Mouse (Mus musculus) limb, embryonic 11.5 days (tissue): Measurements from ENCODE around the gene Col23a1. TPM values are rescaled to one million over a fixed set of nuclear protein-coding genes. Genes with fewer than 3 reads are reported as not detected.

ENCODE experiments used
- ATAC-seq: fragments of 200-750 bp; cut with Nextera tagmentation; 2 replicates; pipeline ENCODE4 v1.8.0; 2017; ENCODE audit warnings: low read depth; ENCODE audit not compliant: insufficient number of reproducible peaks, low FRiP score, low TSS enrichment
- DNase-seq: peaks from one replicate; pipeline ENCODE4 v3.0.0-alpha.2; 2015; ENCODE audit warnings: low spot score
- H3K27ac ChIP-seq: fragments of 300-500 bp; sonication (generic); replicated peaks from 2 replicates; pipeline ENCODE4 v1.5.1; 2014; ENCODE audit warnings: low read depth, mild to moderate bottlenecking, low read length
- H3K27me3 ChIP-seq: fragments of 300-500 bp; sonication (generic); 2 replicates; pipeline ENCODE4 v1.6.1; 2014; ENCODE audit warnings: mild to moderate bottlenecking, low read length, mixed read lengths; ENCODE audit not compliant: control insufficient read depth, insufficient read depth
- H3K36me3 ChIP-seq: fragments of 300-500 bp; sonication (generic); 2 replicates; pipeline ENCODE4 v1.6.1; 2014; ENCODE audit warnings: mild to moderate bottlenecking, low read length, moderate library complexity, mixed read lengths; ENCODE audit not compliant: control insufficient read depth, insufficient read depth
- H3K4me1 ChIP-seq: fragments of 300-500 bp; sonication (generic); 2 replicates; pipeline ENCODE4 v1.6.1; 2014; ENCODE audit warnings: low read length, mixed read lengths; ENCODE audit not compliant: control insufficient read depth, insufficient read depth
- H3K4me2 ChIP-seq: fragments of 300-500 bp; sonication (generic); 2 replicates; pipeline ENCODE4 v1.6.1; 2014; ENCODE audit warnings: low read depth, mild to moderate bottlenecking, moderate library complexity; ENCODE audit not compliant: severe bottlenecking
- H3K4me3 ChIP-seq: fragments of 300-500 bp; sonication (generic); 2 replicates; pipeline ENCODE4 v1.5.1; 2014; ENCODE audit warnings: low read depth, low read length
- H3K9ac ChIP-seq: fragments of 300-500 bp; sonication (generic); 2 replicates; pipeline ENCODE4 v1.6.1; 2014; ENCODE audit warnings: mild to moderate bottlenecking, low read length
- H3K9me3 ChIP-seq: fragments of 300-500 bp; sonication (generic); 2 replicates; pipeline ENCODE4 v1.6.1; 2016; ENCODE audit warnings: low read length; ENCODE audit not compliant: control insufficient read depth
- WGBS: fragments of 180-500 bp; shearing (Covaris S2); extraction: QIAGEN DNeasy Blood & Tissue Kit; methylation state at CpG from one replicate; pipeline ENCODE4 v1.1.7; 2014; 5-methylcytosine and 5-hydroxymethylcytosine counted together
- polyA plus RNA-seq: library from polyadenylated mRNA; unstranded; fragments of >200 nt; fragmentation: Nextera tagmentation; extraction: Ambion mirVana; gene quantifications from 2 replicates; pipeline ENCODE4 v1.2.1, GENCODE M21; 2014

Gene Col23a1
- polyA plus RNA-seq, 1 experiment from 2014 or later, result 21.1 TPM

DNA sequence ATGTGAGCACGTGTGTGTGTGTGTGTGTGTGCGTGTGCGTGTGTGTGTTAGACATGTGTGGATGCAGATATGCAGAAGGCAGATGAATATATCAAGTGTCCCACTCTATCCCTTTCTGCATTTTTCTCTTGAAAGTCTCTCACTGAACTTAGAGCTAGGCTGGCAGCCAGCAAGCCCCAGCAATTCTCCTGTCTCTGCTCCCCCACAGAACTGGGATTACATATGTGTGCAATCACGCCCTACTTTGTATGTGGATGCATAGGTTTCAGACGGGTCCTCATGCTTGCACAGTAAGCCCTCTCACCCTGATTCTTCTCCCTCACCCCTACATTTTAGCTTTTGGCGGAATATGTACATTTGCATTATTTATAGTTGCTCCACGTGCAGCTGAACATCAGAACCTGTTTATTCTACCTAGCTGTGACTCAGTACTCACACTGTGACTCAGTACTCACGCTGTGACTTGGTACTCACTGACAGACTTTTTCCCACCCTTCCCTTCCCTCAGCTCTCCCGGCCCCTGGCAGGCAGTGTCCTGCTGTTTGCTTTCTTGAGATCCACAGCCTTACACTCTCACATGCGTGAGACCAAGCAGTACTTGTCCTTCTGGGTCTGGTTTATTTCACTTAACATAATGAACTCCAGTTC is 111.9 kb downstream of the Col23a1 start:
- Histone ChIP-seq H3K4me1 (peaks cover 10% of the 10 kb centered on the region), H3K36me3 (no peaks in the 10 kb centered on the region), H3K4me3 (no peak overlapping the region), H3K9me3 (no peaks in the 10 kb centered on the region), H3K27me3 (no peaks in the 10 kb centered on the region), H3K4me2 (no peak overlapping the region), H3K27ac (no peak overlapping the region), H3K9ac (no peak overlapping the region)
- 71% methylated on average over 10 of the region's 10 CpGs for WGBS
- ATAC-seq (no peak), DNase-seq (no peak)

DNA sequence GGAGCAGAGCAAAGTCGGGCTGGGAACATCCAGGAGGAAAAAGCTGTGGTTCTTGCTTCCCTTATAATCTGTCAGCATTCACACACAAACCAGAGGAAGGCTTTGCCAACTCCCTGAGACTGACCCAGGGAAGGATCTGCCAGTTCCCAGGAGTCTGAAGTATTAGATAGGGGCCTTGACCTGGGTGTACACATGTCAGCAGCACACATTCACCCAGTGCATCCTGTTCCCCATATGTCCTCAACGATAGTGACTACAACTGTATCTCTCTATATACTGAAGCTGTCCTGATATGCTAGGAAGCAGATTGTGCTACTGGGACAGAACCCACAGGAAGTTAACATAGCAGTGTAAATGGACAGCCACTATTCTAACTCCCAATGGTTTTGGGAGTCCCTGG is 114.2 kb downstream of the Col23a1 start:
- 82% methylated on average over 2 of the region's 2 CpGs for WGBS
- ATAC-seq (no peak), DNase-seq (no peak)
- no peak overlapping the region for H3K4me3 ChIP-seq
- H3K27ac ChIP-seq, result no peak overlapping the region
- H3K27me3 ChIP-seq, result no peaks in the 10 kb centered on the region
- H3K4me1 ChIP-seq, result peaks cover 18% of the 10 kb centered on the region
- no peak overlapping the region for H3K9ac ChIP-seq
- H3K9me3 ChIP-seq, result no peaks in the 10 kb centered on the region
- H3K36me3 ChIP-seq, result no peaks in the 10 kb centered on the region
- no peak overlapping the region for H3K4me2 ChIP-seq

DNA sequence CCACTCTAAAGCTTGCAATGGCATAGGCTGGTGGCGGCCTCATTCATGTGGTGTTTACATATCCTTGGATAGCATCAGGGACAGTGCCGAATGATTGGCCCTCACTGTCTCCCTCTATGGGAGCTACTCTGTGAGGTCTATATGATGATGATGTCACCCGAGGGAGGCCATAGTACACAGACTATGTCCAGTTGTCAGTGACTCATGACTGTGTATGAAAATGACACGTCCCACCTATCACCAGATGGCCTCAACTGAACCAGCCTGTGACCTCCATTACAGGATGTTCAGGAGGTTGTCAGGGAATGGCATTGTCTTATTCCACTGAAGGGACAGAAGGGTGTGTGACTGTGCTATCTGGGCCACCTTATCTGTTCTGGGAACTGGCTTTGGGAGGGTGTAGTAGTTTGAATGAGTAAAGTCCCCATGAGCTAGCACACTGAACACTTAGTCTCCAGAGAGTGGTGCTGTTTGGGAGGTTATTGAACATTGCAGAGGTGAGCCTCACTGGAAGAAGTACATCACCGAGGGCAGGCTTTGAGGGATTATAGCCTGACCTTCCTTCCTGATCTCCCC is 115.2 kb downstream of the Col23a1 start:
- Histone ChIP-seq H3K9ac (no peak overlapping the region), H3K4me1 (peaks cover 23% of the 10 kb centered on the region), H3K9me3 (no peaks in the 10 kb centered on the region), H3K4me3 (no peak overlapping the region), H3K27ac (no peak overlapping the region), H3K27me3 (no peaks in the 10 kb centered on the region), H3K36me3 (no peaks in the 10 kb centered on the region), H3K4me2 (no peak overlapping the region)
- ATAC-seq (no peak), DNase-seq (no peak)
- WGBS, result 87% methylated on average over 5 of the region's 5 CpGs

DNA sequence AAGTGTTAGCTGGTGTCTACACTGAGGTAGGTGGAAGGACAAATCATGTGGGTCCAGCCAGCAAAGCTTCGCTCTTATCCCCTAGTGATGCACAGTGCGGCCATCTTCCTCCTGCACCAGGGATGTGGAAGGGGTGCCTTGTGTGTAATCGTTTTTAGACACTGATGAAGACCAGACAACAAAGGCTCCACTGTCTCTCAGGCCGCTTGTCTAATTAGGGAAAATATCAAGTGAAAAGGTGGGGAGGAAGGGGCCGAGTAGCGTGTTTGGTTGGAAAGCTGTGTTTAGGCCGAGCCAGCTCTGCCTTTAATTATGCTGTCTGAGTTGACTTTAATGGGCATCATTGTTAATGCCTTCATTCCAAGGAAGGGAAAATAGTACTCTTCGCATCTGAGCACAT is 116.8 kb downstream of the Col23a1 start:
- 31% methylated on average over 8 of the region's 8 CpGs for WGBS
- no peak overlapping the region for H3K9ac ChIP-seq
- no peak overlapping the region for H3K4me2 ChIP-seq
- ATAC-seq, result no peak
- no peak for DNase-seq
- H3K27ac ChIP-seq, result peak overlapping the region; percentile 67; the same call in 1 of the 2 replicates
- H3K27me3 ChIP-seq, result no peaks in the 10 kb centered on the region
- no peaks in the 10 kb centered on the region for H3K9me3 ChIP-seq
- H3K36me3 ChIP-seq, result no peaks in the 10 kb centered on the region
- no peak overlapping the region for H3K4me3 ChIP-seq
- peaks cover 35% of the 10 kb centered on the region for H3K4me1 ChIP-seq

DNA sequence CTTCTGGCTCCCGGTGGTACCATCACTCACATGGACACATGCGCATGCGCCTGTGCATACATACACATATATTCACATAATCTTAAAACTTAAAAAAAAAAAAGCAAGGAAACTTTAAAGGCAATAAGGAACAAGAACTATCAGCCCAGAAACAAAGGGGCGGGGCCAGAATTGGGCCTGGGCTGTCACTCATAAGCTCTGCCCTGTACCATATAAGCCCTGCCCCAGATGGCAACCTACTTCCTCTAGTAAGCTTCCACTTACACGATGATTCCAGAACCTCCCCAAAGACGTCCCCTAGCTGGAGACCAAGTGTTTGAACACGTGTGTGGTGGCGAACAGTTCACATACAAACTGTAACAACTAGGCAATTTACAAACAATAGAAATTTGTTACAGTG is 117.6 kb downstream of the Col23a1 start:
- Histone ChIP-seq H3K4me3 (no peak overlapping the region), H3K4me2 (no peak overlapping the region), H3K9ac (no peak overlapping the region), H3K27me3 (no peaks in the 10 kb centered on the region), H3K36me3 (no peaks in the 10 kb centered on the region), H3K27ac (peak overlapping the region; percentile 67; the same call in 1 of the 2 replicates), H3K4me1 (peaks cover 35% of the 10 kb centered on the region), H3K9me3 (no peaks in the 10 kb centered on the region)
- 85% methylated on average over 8 of the region's 8 CpGs for WGBS
- ATAC-seq (no peak), DNase-seq (no peak)

DNA sequence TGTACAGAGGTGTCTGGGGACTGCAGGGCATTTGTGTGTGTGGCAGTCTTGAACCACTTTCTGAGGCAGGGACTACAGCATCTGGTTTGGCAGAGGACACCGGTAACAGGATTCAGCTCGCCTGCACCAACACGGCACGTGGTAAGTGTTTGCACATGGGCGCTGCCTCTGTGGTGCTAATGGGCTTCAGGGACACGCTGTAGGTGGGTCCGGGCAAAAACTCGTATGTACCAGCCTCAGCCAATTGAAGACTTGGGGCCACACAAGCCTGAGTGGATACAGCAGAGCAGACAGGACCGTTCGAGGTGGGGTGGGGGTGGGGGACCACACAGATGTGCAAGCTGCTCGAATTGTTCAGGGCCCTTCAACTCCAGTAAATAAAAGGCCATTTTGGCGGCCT is 121.1 kb downstream of the Col23a1 start:
- no peaks in the 10 kb centered on the region for H3K27me3 ChIP-seq
- DNase-seq (peak; percentile 72), ATAC-seq (peak; percentile 82)
- no peak overlapping the region for H3K4me3 ChIP-seq
- no peak overlapping the region for H3K9ac ChIP-seq
- no peaks in the 10 kb centered on the region for H3K9me3 ChIP-seq
- peaks cover 37% of the 10 kb centered on the region for H3K4me1 ChIP-seq
- WGBS, result 25% methylated on average over 12 of the region's 12 CpGs
- H3K4me2 ChIP-seq, result no peak overlapping the region
- peak overlapping the region; percentile 66; the same call in 1 of the 2 replicates for H3K27ac ChIP-seq
- no peaks in the 10 kb centered on the region for H3K36me3 ChIP-seq

DNA sequence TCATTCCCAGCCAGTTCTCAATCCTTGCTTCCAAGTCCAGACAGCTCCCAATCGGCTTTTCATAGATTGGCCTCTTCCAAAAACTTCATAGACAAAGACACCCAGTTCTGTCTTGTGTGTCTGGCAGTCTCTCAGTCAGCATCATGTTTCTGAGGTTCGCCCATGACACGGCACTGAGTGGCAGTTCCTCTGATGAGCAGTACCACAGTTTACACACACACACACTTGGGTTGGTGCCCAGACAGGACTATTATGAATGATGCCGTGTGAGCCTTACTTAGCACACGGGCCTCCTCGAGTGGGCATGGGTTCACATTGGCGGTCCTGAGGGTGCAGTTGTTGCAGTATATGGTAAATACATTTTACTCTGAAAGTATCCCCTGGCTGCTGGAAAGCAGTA is 124.8 kb downstream of the Col23a1 start:
- H3K27me3 ChIP-seq, result no peaks in the 10 kb centered on the region
- H3K27ac ChIP-seq, result no peak overlapping the region
- 92% methylated on average over 7 of the region's 7 CpGs for WGBS
- H3K9me3 ChIP-seq, result no peaks in the 10 kb centered on the region
- no peak overlapping the region for H3K4me2 ChIP-seq
- H3K4me3 ChIP-seq, result no peak overlapping the region
- H3K36me3 ChIP-seq, result no peaks in the 10 kb centered on the region
- DNase-seq, result no peak
- peaks cover 34% of the 10 kb centered on the region for H3K4me1 ChIP-seq
- H3K9ac ChIP-seq, result no peak overlapping the region
- ATAC-seq, result no peak

DNA sequence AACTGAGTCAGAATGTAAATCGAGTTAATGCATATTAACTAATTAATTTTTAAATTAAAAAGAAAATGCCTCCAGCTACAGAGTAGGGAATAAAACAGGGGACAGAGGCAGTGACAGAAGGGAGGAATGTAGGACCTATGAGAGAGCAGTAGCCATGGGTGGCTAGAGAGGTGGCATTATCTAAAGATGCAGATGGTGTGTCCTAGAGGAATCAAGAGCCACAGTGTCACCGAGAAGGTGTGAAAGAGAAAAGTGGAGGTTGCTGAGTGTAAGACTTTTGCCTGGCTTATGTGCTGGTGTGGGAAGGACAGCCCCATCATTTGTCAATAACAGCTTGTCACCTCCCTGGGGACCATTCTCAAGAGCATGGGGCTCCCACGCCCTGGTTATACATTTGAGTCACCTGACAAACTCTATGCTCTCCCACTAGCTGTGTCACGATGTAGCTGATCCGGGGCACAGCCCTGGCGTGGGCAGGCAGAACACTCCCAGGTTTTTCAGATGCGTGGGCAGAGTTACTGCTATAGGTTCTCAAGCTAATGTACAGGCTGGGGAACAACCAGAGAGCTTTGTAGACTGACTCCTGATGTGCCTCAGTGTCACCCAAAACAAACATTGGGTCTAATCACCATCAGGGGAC is 125.4 kb downstream of the Col23a1 start:
- Histone ChIP-seq H3K9ac (no peak overlapping the region), H3K36me3 (no peaks in the 10 kb centered on the region), H3K4me3 (no peak overlapping the region), H3K9me3 (no peaks in the 10 kb centered on the region), H3K27ac (no peak overlapping the region), H3K4me2 (no peak overlapping the region), H3K27me3 (no peaks in the 10 kb centered on the region), H3K4me1 (peaks cover 33% of the 10 kb centered on the region)
- DNase-seq, result no peak
- 68% methylated on average over 7 of the region's 7 CpGs for WGBS
- no peak for ATAC-seq
